ENCODE assay signal across 10 mouse cellular contexts in the genomic region with DNA sequence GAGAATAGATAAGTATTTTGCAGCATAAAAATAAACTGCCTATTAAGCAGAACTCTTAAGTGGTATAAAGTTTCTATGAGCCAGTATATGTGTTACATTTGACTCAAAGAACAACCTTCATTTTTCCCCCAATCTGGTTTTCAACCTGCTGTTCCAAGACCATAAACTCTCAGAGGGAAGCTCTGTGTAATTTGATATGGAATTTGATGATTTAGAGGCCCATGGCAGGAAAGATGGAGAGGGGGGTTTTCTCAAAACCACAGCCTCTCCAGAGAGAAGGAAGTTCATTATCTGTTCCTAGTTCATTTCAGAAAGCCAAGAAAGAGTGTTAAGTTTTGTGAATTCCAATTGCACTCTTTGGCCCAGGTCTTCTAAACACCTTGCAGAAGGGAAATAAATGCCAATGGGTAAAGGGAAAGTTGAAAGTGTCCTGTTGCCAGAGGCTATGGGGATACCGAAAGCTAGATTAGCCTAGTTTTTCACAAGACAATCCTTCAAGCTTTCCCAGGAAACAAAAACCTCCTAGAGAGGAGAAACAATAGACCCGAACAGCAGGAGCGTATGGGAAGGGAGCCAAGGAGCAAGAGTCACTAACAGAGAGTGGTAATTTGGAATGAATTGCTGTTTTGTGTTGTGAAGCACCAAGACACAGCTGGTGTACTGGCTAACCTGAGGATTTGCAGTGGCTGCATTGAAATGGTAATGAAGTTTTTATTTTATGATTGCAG.
DNase-seq lines count a peak whose midpoint lies in the region; ATAC-seq and TF ChIP-seq lines count a peak whose summit lies in the region.
"Had no signal": no experiment of that assay in that cellular context is flagged by ENCODE, and none has a peak within 500 bp of the region (broad histone marks: within the 10 kb centered on the region; RNA-seq: fewer than 3 reads in every experiment).

No protein-coding gene starts in this region.

- no peaks in the 10 kb centered on the region for H3K4me1 ChIP-seq in hindbrain, postnatal 0 days (ENCODE audit: insufficient read depth, low read length)
- 0 out of 2 replicates have a peak, but pooled peaks cover 4% of the 10 kb centered on the region for H3K4me1 ChIP-seq in neural tube, embryonic 12.5 days
- H3K4me1 ChIP-seq: stomach, embryonic 15.5 days had no signal

- TF ChIP-seq CTCF in left cerebral cortex, adult 2 months (IDR thresholded peaks at IDR 0.05) = no peak
- no peak for TF ChIP-seq CTCF in hindbrain, postnatal 0 days (IDR thresholded peaks at IDR 0.05; ENCODE audit: low read depth)

- H3K27me3 ChIP-seq in hindbrain, postnatal 0 days (ENCODE audit: insufficient read depth, low read length) = no peaks in the 10 kb centered on the region
- H3K27me3 ChIP-seq in neural tube, embryonic 12.5 days (replicated peaks) = no peaks in the 10 kb centered on the region
- H3K27me3 ChIP-seq: stomach, embryonic 15.5 days had no signal

- intact Hi-C loops in left cerebral cortex, adult 2 months (cut with DNase I) = no loop called here

- H3K4me2 ChIP-seq in hindbrain, postnatal 0 days (ENCODE audit: low read depth, low read length) = no peak overlapping the region
- H3K4me2 ChIP-seq in neural tube, embryonic 12.5 days (replicated peaks) = no peak overlapping the region
- H3K4me2 ChIP-seq: stomach, embryonic 15.5 days had no signal

- H3K4me3 ChIP-seq in left cerebral cortex, adult 2 months = no peak overlapping the region
- H3K4me3 ChIP-seq in hindbrain, postnatal 0 days (ENCODE audit: low read length) = no peak overlapping the region
- H3K4me3 ChIP-seq in neural tube, embryonic 12.5 days = no peak overlapping the region
- H3K4me3 ChIP-seq: stomach, embryonic 15.5 days had no signal

- WGBS in hindbrain, postnatal 0 days = 4% methylated on average over 3 of the region's 3 CpGs
- WGBS in neural tube, embryonic 12.5 days = 2% methylated on average over 3 of the region's 3 CpGs

- H3K9ac ChIP-seq in hindbrain, postnatal 0 days (replicated peaks; ENCODE audit: low read length) = no peak overlapping the region
- H3K9ac ChIP-seq in neural tube, embryonic 12.5 days = no peak overlapping the region
- H3K9ac ChIP-seq: liver, embryonic 14.5 days; stomach, embryonic 15.5 days had no signal

- peak; percentile 67; the same call in 1 of the 2 replicates for ATAC-seq in hindbrain, postnatal 0 days
- ATAC-seq in neural tube, embryonic 12.5 days (ENCODE audit: low FRiP score, low read depth) = peak; percentile 88
- ATAC-seq in activated CD4-positive, CD25-positive, alpha-beta regulatory T cell, adult 4 months = no peak

- no peaks in the 10 kb centered on the region for H3K9me3 ChIP-seq in hindbrain, postnatal 0 days (ENCODE audit: low read length)
- no peaks in the 10 kb centered on the region for H3K9me3 ChIP-seq in neural tube, embryonic 12.5 days
- H3K9me3 ChIP-seq: stomach, embryonic 15.5 days had no signal

- H3K27ac ChIP-seq in left cerebral cortex, adult 2 months = no peak overlapping the region
- H3K27ac ChIP-seq in hindbrain, postnatal 0 days = no peak overlapping the region
- H3K27ac ChIP-seq in neural tube, embryonic 12.5 days = no peak overlapping the region
- H3K27ac ChIP-seq: liver, embryonic 14.5 days; stomach, embryonic 15.5 days had no signal

- DNase-seq in left cerebral cortex, adult 11 months (ENCODE audit: low spot score) = peak; percentile 31
- DNase-seq in left cerebral cortex, adult 2 months (ENCODE audit: extremely low spot score in 1 of 2, low spot score in 2 of 2) = no peak
- peak; percentile 45 for DNase-seq in embryo, embryonic 10.5 days (ENCODE audit: low spot score)
- DNase-seq in hindbrain, postnatal 0 days (ENCODE audit: low spot score) = peak; percentile 59
- DNase-seq in adrenal gland, adult (ENCODE audit: inconsistent age in 2 of 2, low spot score in 1 of 2) = no peak
- DNase-seq in spleen, postnatal 14 days (ENCODE audit: low spot score in 2 of 2) = no peak

- no peaks in the 10 kb centered on the region for H3K36me3 ChIP-seq in hindbrain, postnatal 0 days (ENCODE audit: insufficient read depth, low read length)
- H3K36me3 ChIP-seq in neural tube, embryonic 12.5 days = no peaks in the 10 kb centered on the region
- H3K36me3 ChIP-seq: stomach, embryonic 15.5 days had no signal

Comparison
In these comparisons a context has a peak if more than half of its experiments do, and no peak if none do; other contexts are left out.
1. DNase-seq: peak in left cerebral cortex, adult 11 months (single experiment), embryo, embryonic 10.5 days (single experiment) and hindbrain, postnatal 0 days (single experiment); none in left cerebral cortex, adult 2 months (0 of 2), adrenal gland, adult (0 of 2) and spleen, postnatal 14 days (0 of 2).